Mouse (Mus musculus): ENCODE data around the gene Gm14393. TPM values are rescaled to one million over a fixed set of nuclear protein-coding genes. Genes with fewer than 3 reads are reported as not detected.
"Not testable (repeated sequence)": the region's sequence is repeated elsewhere in the genome, so short reads cannot be mapped to it uniquely, and the experiment has no call there.

Gm14393 gene
- polyA plus RNA-seq (2016; fragmentation: Nextera tagmentation; extraction: Ambion mirVana): 0.86 and 0.99 TPM in 2 replicates

GRCm38 (mm10) chr2:175067681-175068261 lies at the start of gene Gm14393:
Gene Gm14393 (minus strand): TSS chr2:175067781.
- H3K27ac ChIP-seq (ENCODE audit: poor library complexity, severe bottlenecking); H3K36me3 ChIP-seq; ATAC-seq (ENCODE audit: insufficient number of reproducible peaks, low FRiP score); H3K4me2 ChIP-seq; H3K27me3 ChIP-seq (replicated peaks); H3K4me3 ChIP-seq; H3K9ac ChIP-seq; H3K9me3 ChIP-seq (replicated peaks); H3K4me1 ChIP-seq (replicated peaks): not testable (repeated sequence)
- WGBS: 70% methylated on average over 1 of the region's 1 CpGs

GRCm38 (mm10) chr2:175044268-175044667 lies 23.3 kb downstream of the Gm14393 start:
- not testable (repeated sequence) for H3K9ac ChIP-seq; H3K27me3 ChIP-seq (replicated peaks); H3K4me3 ChIP-seq; H3K27ac ChIP-seq (ENCODE audit: poor library complexity, severe bottlenecking); ATAC-seq (ENCODE audit: insufficient number of reproducible peaks, low FRiP score); H3K36me3 ChIP-seq; H3K4me1 ChIP-seq (replicated peaks); H3K9me3 ChIP-seq (replicated peaks); H3K4me2 ChIP-seq
- 93% methylated on average over 27 of the region's 27 CpGs for WGBS

Other genes with a start within 250 kb of the Gm14393 start
- gene Gm14444, start 57.5 kb downstream of the Gm14393 start, polyA plus RNA-seq (2016; fragmentation: Nextera tagmentation; extraction: Ambion mirVana): not detected in 2 replicates
- 4.8 and 6.7 TPM in 2 replicates for gene Gm14399, start 74.2 kb upstream of the Gm14393 start, polyA plus RNA-seq (2016; fragmentation: Nextera tagmentation; extraction: Ambion mirVana)
- gene Gm14443, start 108.1 kb upstream of the Gm14393 start, polyA plus RNA-seq (2016; fragmentation: Nextera tagmentation; extraction: Ambion mirVana): 0.30 and 0.31 TPM in 2 replicates
- gene Gm14391, start 139.1 kb upstream of the Gm14393 start, polyA plus RNA-seq (2016; fragmentation: Nextera tagmentation; extraction: Ambion mirVana): 3.5 and 5.0 TPM in 2 replicates
- gene Gm14440, start 207.3 kb upstream of the Gm14393 start, polyA plus RNA-seq (2016; fragmentation: Nextera tagmentation; extraction: Ambion mirVana): 1.00 and 2.5 TPM in 2 replicates

Measured in heart, embryonic 12.5 days (tissue).